Mouse (Mus musculus) erythroblast, embryonic 14.5 days (primary cell): ENCODE data around the gene Dapk3. TPM values are rescaled to one million over a fixed set of nuclear protein-coding genes. Genes with fewer than 3 reads are reported as not detected.
A peak's percentile ranks its signal among the peaks of the same experiment; 100 is the strongest.
"Not testable (repeated sequence)": the region's sequence is repeated elsewhere in the genome, so short reads cannot be mapped to it uniquely, and the experiment has no call there.

Experiments used
- H3K27me3 ChIP-seq: 2 replicates; pipeline ENCODE4 v1.6.1; 2012; ENCODE audit warnings: inconsistent platforms; ENCODE audit not compliant: control insufficient read depth
- H3K36me3 ChIP-seq: 2 replicates; pipeline ENCODE4 v1.6.1; 2012; ENCODE audit warnings: mild to moderate bottlenecking, inconsistent platforms; ENCODE audit not compliant: control insufficient read depth
- H3K4me1 ChIP-seq: 2 replicates; pipeline ENCODE4 v1.6.1; 2012; ENCODE audit warnings: inconsistent platforms; ENCODE audit not compliant: control insufficient read depth
- H3K4me3 ChIP-seq: replicated peaks from 2 replicates; pipeline ENCODE3; 2012; ENCODE audit warnings: moderate library complexity, mild to moderate bottlenecking, inconsistent platforms
- H3K9me3 ChIP-seq: 2 replicates; pipeline ENCODE4 v1.6.1; 2012; ENCODE audit warnings: low read length, inconsistent platforms, mixed read lengths; ENCODE audit not compliant: control insufficient read depth
- GATA1 ChIP-seq: IDR thresholded peaks from 2 replicates; pipeline ENCODE4 v1.6.1; 2012; ENCODE audit warnings: low read length, inconsistent platforms, mixed read lengths
- TAL1 ChIP-seq: IDR thresholded peaks from 3 replicates; pipeline ENCODE4 v1.6.1; 2012; ENCODE audit warnings: low read length, inconsistent platforms, mixed read lengths
- polyA plus RNA-seq: library from polyadenylated mRNA; stranded (reverse); fragments of >175 nt; gene quantifications from 2 replicates; pipeline ENCODE4 v1.2.3, GENCODE M21; 2012

Dapk3 gene
- polyA plus RNA-seq, 1 experiment: 8.3 TPM

GRCm38 (mm10) chr10:81165118-81165517, 17.7 kb upstream of the Dapk3 start:
- TF ChIP-seq GATA1 (no peak), TAL1 (no peak)
- peaks cover 78% of the 10 kb centered on the region for H3K4me1 ChIP-seq
- H3K36me3 ChIP-seq: peaks cover 56% of the 10 kb centered on the region
- no peaks in the 10 kb centered on the region for H3K9me3 ChIP-seq
- no peak overlapping the region for H3K4me3 ChIP-seq
- H3K27me3 ChIP-seq: no peaks in the 10 kb centered on the region

GRCm38 (mm10) chr10:81167200-81168086, 15.4 kb upstream of the Dapk3 start, which contains the start of gene Pias4:
Gene Pias4 (minus strand): TSS chr10:81167923.
- Histone ChIP-seq H3K4me1 (peaks cover 59% of the 10 kb centered on the region), H3K4me3 (peak within 1 kb of the TSS; percentile 93), H3K36me3 (peaks cover 33% of the 10 kb centered on the region), H3K27me3 (no peaks in the 10 kb centered on the region), H3K9me3 (no peaks in the 10 kb centered on the region)
- TF ChIP-seq TAL1 (no peak), GATA1 (no peak)

- Histone ChIP-seq H3K27me3 (no peaks in the 10 kb centered on the region), H3K9me3 (no peaks in the 10 kb centered on the region), H3K4me3 (peak overlapping the region; percentile 93), H3K36me3 (peaks cover 27% of the 10 kb centered on the region), H3K4me1 (peaks cover 59% of the 10 kb centered on the region)
- TF ChIP-seq TAL1 (no peak), GATA1 (no peak)
Observed at GRCm38 (mm10) chr10:81168087-81168431, 14.7 kb upstream of the Dapk3 start.

GRCm38 (mm10) chr10:81168521-81169244, 14.1 kb upstream of the Dapk3 start:
- no peak for TF ChIP-seq GATA1
- no peak for TF ChIP-seq TAL1
- H3K36me3 ChIP-seq: peaks cover 22% of the 10 kb centered on the region
- no peaks in the 10 kb centered on the region for H3K27me3 ChIP-seq
- H3K4me1 ChIP-seq: peaks cover 62% of the 10 kb centered on the region
- peak overlapping the region; percentile 93 for H3K4me3 ChIP-seq
- no peaks in the 10 kb centered on the region for H3K9me3 ChIP-seq

- peak overlapping the region; percentile 40 for H3K4me3 ChIP-seq
- H3K9me3 ChIP-seq: not testable (repeated sequence)
Observed at GRCm38 (mm10) chr10:81169411-81169900, 13.3 kb upstream of the Dapk3 start.

GRCm38 (mm10) chr10:81173132-81173531, 9.7 kb upstream of the Dapk3 start:
- peaks cover 62% of the 10 kb centered on the region for H3K4me1 ChIP-seq
- H3K9me3 ChIP-seq: no peaks in the 10 kb centered on the region
- peaks cover 13% of the 10 kb centered on the region for H3K36me3 ChIP-seq
- TF ChIP-seq GATA1: no peak
- TF ChIP-seq TAL1: no peak
- no peaks in the 10 kb centered on the region for H3K27me3 ChIP-seq
- H3K4me3 ChIP-seq: peak overlapping the region; percentile 55

More at GRCm38 (mm10) chr10:81169411-81169900, 13.3 kb upstream of the Dapk3 start:
- H3K4me1 ChIP-seq: peaks cover 62% of the 10 kb centered on the region
- peaks cover 14% of the 10 kb centered on the region for H3K36me3 ChIP-seq
- not testable (repeated sequence) for H3K27me3 ChIP-seq

GRCm38 (mm10) chr10:81174617-81175344, 8.0 kb upstream of the Dapk3 start:
- Histone ChIP-seq H3K4me3 (peak overlapping the region; percentile 32), H3K4me1 (peaks cover 66% of the 10 kb centered on the region), H3K27me3 (no peaks in the 10 kb centered on the region; the same call in 1 of the 2 replicates), H3K9me3 (no peaks in the 10 kb centered on the region), H3K36me3 (peaks cover 30% of the 10 kb centered on the region)
- TF ChIP-seq TAL1 (no peak), GATA1 (no peak)

GRCm38 (mm10) chr10:81175345-81175701, 7.5 kb upstream of the Dapk3 start:
- H3K4me3 ChIP-seq: peak overlapping the region; percentile 32
- H3K4me1 ChIP-seq: peaks cover 71% of the 10 kb centered on the region
- not testable (repeated sequence) for H3K9me3 ChIP-seq, H3K27me3 ChIP-seq
- peaks cover 35% of the 10 kb centered on the region for H3K36me3 ChIP-seq
